Mouse (Mus musculus) erythroblast, embryonic 14.5 days (primary cell): ENCODE results near the gene Frmd4a. TPM values are rescaled to one million over a fixed set of nuclear protein-coding genes. Genes with fewer than 3 reads are reported as not detected.

Source experiments
- H3K27me3 ChIP-seq: 2 replicates; pipeline ENCODE4 v1.6.1; 2012; ENCODE audit warnings: inconsistent platforms; ENCODE audit not compliant: control insufficient read depth
- H3K36me3 ChIP-seq: 2 replicates; pipeline ENCODE4 v1.6.1; 2012; ENCODE audit warnings: mild to moderate bottlenecking, inconsistent platforms; ENCODE audit not compliant: control insufficient read depth
- H3K4me1 ChIP-seq: 2 replicates; pipeline ENCODE4 v1.6.1; 2012; ENCODE audit warnings: inconsistent platforms; ENCODE audit not compliant: control insufficient read depth
- H3K4me3 ChIP-seq: replicated peaks from 2 replicates; pipeline ENCODE3; 2012; ENCODE audit warnings: moderate library complexity, mild to moderate bottlenecking, inconsistent platforms
- H3K9me3 ChIP-seq: 2 replicates; pipeline ENCODE4 v1.6.1; 2012; ENCODE audit warnings: low read length, inconsistent platforms, mixed read lengths; ENCODE audit not compliant: control insufficient read depth
- GATA1 ChIP-seq: IDR thresholded peaks from 2 replicates; pipeline ENCODE4 v1.6.1; 2012; ENCODE audit warnings: low read length, inconsistent platforms, mixed read lengths
- TAL1 ChIP-seq: IDR thresholded peaks from 3 replicates; pipeline ENCODE4 v1.6.1; 2012; ENCODE audit warnings: low read length, inconsistent platforms, mixed read lengths
- polyA plus RNA-seq: library from polyadenylated mRNA; stranded (reverse); fragments of >175 nt; gene quantifications from 2 replicates; pipeline ENCODE4 v1.2.3, GENCODE M21; 2012

Gene Frmd4a
- polyA plus RNA-seq, 1 experiment, result 5.0 TPM

GRCm38 (mm10) chr2:4621471-4621985 is 604.0 kb downstream of the Frmd4a start:
- TF ChIP-seq TAL1 (no peak), GATA1 (no peak)
- H3K9me3 ChIP-seq, result no peaks in the 10 kb centered on the region
- H3K36me3 ChIP-seq, result peaks cover 44% of the 10 kb centered on the region
- H3K4me1 ChIP-seq, result no peaks in the 10 kb centered on the region
- H3K4me3 ChIP-seq, result no peak overlapping the region
- no peaks in the 10 kb centered on the region for H3K27me3 ChIP-seq

DNA sequence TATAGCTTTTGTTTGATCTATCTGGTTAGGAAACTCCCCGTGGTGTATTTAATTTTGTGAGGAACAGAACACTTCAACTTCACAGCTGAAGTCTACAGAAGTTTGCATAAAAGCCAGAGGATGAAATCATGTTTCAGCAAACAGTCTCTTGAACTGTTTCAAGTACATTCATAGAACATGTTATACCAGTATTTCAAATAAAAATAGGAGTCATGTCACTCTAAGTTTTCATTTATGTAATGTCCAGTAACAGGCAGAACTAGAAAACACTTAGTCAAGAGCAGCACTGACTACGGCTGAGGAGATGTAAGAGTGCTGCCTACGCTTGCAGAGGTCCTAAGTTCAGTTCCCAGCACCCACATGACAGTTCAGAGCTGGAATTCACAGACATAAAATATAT is 609.4 kb downstream of the Frmd4a start:
- H3K9me3 ChIP-seq, result no peaks in the 10 kb centered on the region
- TF ChIP-seq TAL1 (no peak), GATA1 (no peak)
- no peaks in the 10 kb centered on the region for H3K4me1 ChIP-seq
- no peaks in the 10 kb centered on the region for H3K27me3 ChIP-seq
- peaks cover 81% of the 10 kb centered on the region for H3K36me3 ChIP-seq
- H3K4me3 ChIP-seq, result no peak overlapping the region

GRCm38 (mm10) chr2:4628920-4629319 is 611.4 kb downstream of the Frmd4a start:
- TF ChIP-seq GATA1, result no peak
- TF ChIP-seq TAL1, result no peak

DNA sequence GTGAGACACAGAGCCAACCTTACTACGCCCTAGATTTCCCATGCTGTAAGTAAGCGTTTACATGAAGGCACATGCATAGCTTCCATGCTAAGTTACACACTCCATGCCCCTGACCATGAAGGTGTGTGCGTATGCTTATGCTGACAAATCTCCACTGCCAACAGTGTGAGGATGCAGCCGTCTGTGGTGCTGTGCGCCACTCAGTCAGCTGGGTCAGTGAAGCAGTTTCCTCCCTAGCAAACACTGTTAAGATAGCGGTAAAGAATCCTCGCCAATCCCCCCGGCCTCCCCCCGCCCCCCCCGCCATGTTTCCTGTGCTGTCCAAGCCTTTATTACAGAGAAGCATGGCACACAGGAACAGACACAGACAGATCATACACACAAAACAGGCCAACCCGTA is 612.0 kb downstream of the Frmd4a start:
- Histone ChIP-seq H3K4me3 (no peak overlapping the region), H3K27me3 (no peaks in the 10 kb centered on the region), H3K9me3 (no peaks in the 10 kb centered on the region), H3K36me3 (peaks cover 82% of the 10 kb centered on the region), H3K4me1 (no peaks in the 10 kb centered on the region)
- TF ChIP-seq GATA1 (no peak), TAL1 (no peak)

More at GRCm38 (mm10) chr2:4628920-4629319, 611.4 kb downstream of the Frmd4a start:
- Histone ChIP-seq H3K4me3 (no peak overlapping the region), H3K9me3 (no peaks in the 10 kb centered on the region), H3K27me3 (no peaks in the 10 kb centered on the region), H3K36me3 (peaks cover 82% of the 10 kb centered on the region), H3K4me1 (no peaks in the 10 kb centered on the region)

DNA sequence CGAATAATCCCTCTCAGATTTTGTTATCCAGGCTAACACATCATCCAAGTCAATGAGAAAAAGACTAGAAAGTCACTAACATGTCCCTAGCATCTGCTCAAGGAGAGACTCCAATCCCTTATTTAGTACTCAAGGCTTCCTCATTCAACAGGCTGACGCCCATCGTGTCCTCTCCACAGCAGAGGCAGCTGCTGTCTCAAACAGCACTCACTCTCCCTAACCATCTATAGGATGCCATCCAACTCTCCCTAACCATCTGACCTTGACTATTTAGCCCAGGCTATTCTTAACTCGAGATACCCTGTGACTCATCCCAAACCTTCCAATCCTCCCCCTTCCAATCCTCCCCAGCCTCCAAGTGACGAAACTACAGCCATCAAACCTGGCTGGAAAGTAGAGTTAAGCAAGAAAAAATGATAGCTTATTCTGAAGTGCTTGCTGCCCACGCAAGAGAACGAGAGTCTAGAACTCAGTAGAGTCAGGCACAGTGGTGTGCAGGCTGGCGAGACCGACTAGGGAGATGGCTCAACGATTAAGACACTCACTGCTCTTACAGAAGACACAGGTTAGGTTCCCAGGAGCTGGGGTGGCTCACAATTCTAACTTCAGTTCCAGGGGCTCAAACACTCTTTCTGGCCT is 612.8 kb downstream of the Frmd4a start:
- H3K9me3 ChIP-seq, result no peaks in the 10 kb centered on the region
- H3K27me3 ChIP-seq, result no peaks in the 10 kb centered on the region
- H3K4me3 ChIP-seq, result no peak overlapping the region
- peaks cover 86% of the 10 kb centered on the region for H3K36me3 ChIP-seq
- no peaks in the 10 kb centered on the region for H3K4me1 ChIP-seq
- TF ChIP-seq GATA1 (no peak), TAL1 (no peak)

- H3K27me3 ChIP-seq, result no peaks in the 10 kb centered on the region
- no peaks in the 10 kb centered on the region for H3K9me3 ChIP-seq
- TF ChIP-seq GATA1 (no peak), TAL1 (no peak)
- H3K4me1 ChIP-seq, result no peaks in the 10 kb centered on the region
- H3K4me3 ChIP-seq, result no peak overlapping the region
- peaks cover 96% of the 10 kb centered on the region for H3K36me3 ChIP-seq
Measured at GRCm38 (mm10) chr2:4635804-4636203, 618.3 kb downstream of the Frmd4a start.

DNA sequence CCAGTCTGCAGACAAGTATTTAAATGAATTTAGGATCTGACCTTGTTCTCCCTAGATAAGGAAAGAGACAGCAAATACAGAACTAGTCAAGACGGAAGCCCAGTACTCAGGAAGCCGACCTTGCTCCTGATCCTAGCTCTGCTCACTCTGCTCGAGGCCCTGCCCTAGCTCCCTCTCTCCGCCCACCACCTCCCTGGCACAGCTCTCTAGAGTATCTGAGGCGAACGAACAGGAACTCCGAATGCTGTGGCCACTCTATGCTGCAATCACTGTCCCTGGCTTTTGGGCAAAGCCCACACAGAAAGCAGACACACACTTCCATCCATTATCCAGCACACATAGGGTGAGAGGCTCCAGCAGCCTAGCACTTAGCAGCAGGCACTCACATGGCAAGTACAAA is 619.1 kb downstream of the Frmd4a start:
- Histone ChIP-seq H3K36me3 (peaks cover 97% of the 10 kb centered on the region), H3K4me1 (no peaks in the 10 kb centered on the region), H3K4me3 (no peak overlapping the region), H3K27me3 (no peaks in the 10 kb centered on the region), H3K9me3 (no peaks in the 10 kb centered on the region)
- TF ChIP-seq GATA1 (no peak), TAL1 (no peak)

- Histone ChIP-seq H3K9me3 (no peaks in the 10 kb centered on the region), H3K4me3 (no peak overlapping the region), H3K36me3 (peaks cover 93% of the 10 kb centered on the region), H3K27me3 (no peaks in the 10 kb centered on the region), H3K4me1 (no peaks in the 10 kb centered on the region)
- TF ChIP-seq GATA1 (no peak), TAL1 (no peak)
Measured at GRCm38 (mm10) chr2:4638189-4638588, 620.7 kb downstream of the Frmd4a start.

DNA sequence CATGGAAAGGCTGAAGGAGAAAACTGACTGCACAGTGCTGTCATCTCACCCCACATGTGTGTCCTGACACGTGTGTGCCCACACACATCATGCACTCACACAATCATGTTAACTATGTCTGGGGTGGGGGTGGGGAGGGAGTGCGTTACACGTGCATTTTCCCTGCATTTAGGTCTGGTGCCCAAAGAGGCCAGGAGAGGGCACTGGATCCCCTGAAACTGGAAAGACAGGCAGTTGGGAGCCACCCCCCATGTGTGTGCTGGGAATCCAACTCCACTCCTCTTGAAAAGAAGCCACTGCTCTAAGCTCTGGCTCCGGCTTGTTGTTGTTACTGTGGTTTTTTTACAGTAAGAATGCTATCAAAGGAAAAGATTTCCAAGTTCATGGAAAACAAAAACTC is 627.5 kb downstream of the Frmd4a start:
- H3K4me3 ChIP-seq, result no peak overlapping the region
- no peaks in the 10 kb centered on the region for H3K9me3 ChIP-seq
- H3K36me3 ChIP-seq, result peaks cover 81% of the 10 kb centered on the region
- TF ChIP-seq TAL1 (no peak), GATA1 (no peak)
- H3K27me3 ChIP-seq, result no peaks in the 10 kb centered on the region
- H3K4me1 ChIP-seq, result peaks cover 6% of the 10 kb centered on the region
